In the genomic region with DNA sequence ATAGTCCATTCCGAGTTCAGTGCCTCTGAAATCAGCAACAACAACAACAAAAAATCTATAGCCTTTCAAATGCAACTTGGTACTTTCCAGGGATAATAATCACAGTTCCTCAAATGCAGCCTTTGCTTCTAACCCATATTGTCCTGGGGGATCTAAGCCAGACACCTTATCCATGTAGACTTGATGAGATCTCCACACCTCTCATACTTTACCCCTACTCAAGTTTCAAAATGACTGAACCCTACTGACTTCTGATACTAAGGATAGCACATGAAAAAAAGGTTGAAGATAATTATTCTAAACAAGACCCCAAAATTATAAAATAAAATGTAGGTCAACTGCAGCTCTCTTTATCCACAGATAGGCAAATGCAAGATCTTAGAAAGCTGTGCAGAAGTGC, we compare ENCODE assay signal across 17 mouse cellular contexts.
"Had no signal": no experiment of that assay in that cellular context is flagged by ENCODE, and none has a peak within 500 bp of the region (broad histone marks: within the 10 kb centered on the region; RNA-seq: fewer than 3 reads in every experiment).

No protein-coding gene starts in this region.

- H3K9me3 ChIP-seq: neural tube, embryonic 12.5 days; neural tube, embryonic 13.5 days; neural tube, embryonic 15.5 days; stomach, embryonic 15.5 days had no signal

- H3K36me3 ChIP-seq: neural tube, embryonic 12.5 days; neural tube, embryonic 13.5 days; neural tube, embryonic 15.5 days; stomach, embryonic 15.5 days had no signal

- H3K27ac ChIP-seq: neural tube, embryonic 12.5 days; neural tube, embryonic 13.5 days; neural tube, embryonic 15.5 days; stomach, embryonic 15.5 days; stomach, postnatal 0 days had no signal

- DNase-seq: retina, postnatal 1 day; right cerebral cortex, adult 18-20 months; right cerebral cortex, postnatal 14 days; right cerebral cortex, postnatal 25 days; right cerebral cortex, postnatal 4 days; spleen, adult 18-20 months; thymus, adult 18-20 months; thymus, adult 2 months; thymus, postnatal 14 days; thymus, postnatal 25 days; thymus, postnatal 36 days; thymus, postnatal 4 days had no signal

- H3K4me2 ChIP-seq: neural tube, embryonic 12.5 days; neural tube, embryonic 13.5 days; neural tube, embryonic 15.5 days; stomach, embryonic 15.5 days had no signal

- H3K4me1 ChIP-seq: neural tube, embryonic 12.5 days; neural tube, embryonic 13.5 days; neural tube, embryonic 15.5 days; stomach, embryonic 15.5 days had no signal

- H3K27me3 ChIP-seq: neural tube, embryonic 12.5 days; neural tube, embryonic 13.5 days; neural tube, embryonic 15.5 days; stomach, embryonic 15.5 days had no signal

- H3K9ac ChIP-seq: neural tube, embryonic 12.5 days; neural tube, embryonic 13.5 days; neural tube, embryonic 15.5 days; stomach, embryonic 15.5 days had no signal

- H3K4me3 ChIP-seq: neural tube, embryonic 12.5 days; neural tube, embryonic 13.5 days; neural tube, embryonic 15.5 days; stomach, embryonic 15.5 days had no signal
